Mouse (Mus musculus): ENCODE results near the gene Pigg.
"Not testable (repeated sequence)": the region's sequence is repeated elsewhere in the genome, so short reads cannot be mapped to it uniquely, and the experiment has no call there.

Pigg gene

GRCm38 (mm10) chr5:108312224-108313064 lies at the start of gene Pigg:
Gene Pigg (plus strand): TSS chr5:108312609.
- peak; percentile 74 for DNase-seq (ENCODE audit: extremely low read depth, low read depth)

- peak; percentile 86 for DNase-seq (ENCODE audit: extremely low read depth, low read depth)
These were observed 49.7 kb upstream of the Pigg start for GRCm38 (mm10) chr5:108262722-108263121.

- not testable (repeated sequence) for DNase-seq (ENCODE audit: extremely low read depth, low read depth)
These were observed 48.6 kb upstream of the Pigg start for GRCm38 (mm10) chr5:108263785-108264184.

GRCm38 (mm10) chr5:108266990-108267389 lies 45.4 kb upstream of the Pigg start:
- no peak for DNase-seq (ENCODE audit: extremely low read depth, low read depth)

- DNase-seq (ENCODE audit: extremely low read depth, low read depth) = peak; percentile 66
These were observed 44.0 kb upstream of the Pigg start, which contains the start of gene Dr1 for GRCm38 (mm10) chr5:108268127-108269062. Gene Dr1 (plus strand): TSS chr5:108268897.

- DNase-seq (ENCODE audit: extremely low read depth, low read depth) = peak; percentile 24
These were observed 43.2 kb upstream of the Pigg start for GRCm38 (mm10) chr5:108269063-108269810.

GRCm38 (mm10) chr5:108269811-108270151 lies 42.6 kb upstream of the Pigg start:
- DNase-seq (ENCODE audit: extremely low read depth, low read depth) = no peak

GRCm38 (mm10) chr5:108270415-108270814 lies 42.0 kb upstream of the Pigg start:
- peak; percentile 35 for DNase-seq (ENCODE audit: extremely low read depth, low read depth)

- not testable (repeated sequence) for DNase-seq (ENCODE audit: extremely low read depth, low read depth)
These were observed 41.1 kb upstream of the Pigg start for GRCm38 (mm10) chr5:108271345-108271744.

- DNase-seq (ENCODE audit: extremely low read depth, low read depth) = no peak
These were observed 25.5 kb upstream of the Pigg start for GRCm38 (mm10) chr5:108286957-108287356.

GRCm38 (mm10) chr5:108301567-108301966 lies 10.8 kb upstream of the Pigg start:
- DNase-seq (ENCODE audit: extremely low read depth, low read depth) = no peak

GRCm38 (mm10) chr5:108313065-108313860 lies 854 bp downstream of the Pigg start:
- DNase-seq (ENCODE audit: extremely low read depth, low read depth) = no peak

- DNase-seq (ENCODE audit: extremely low read depth, low read depth) = no peak
These were observed 18.6 kb downstream of the Pigg start for GRCm38 (mm10) chr5:108331051-108331450.

GRCm38 (mm10) chr5:108337385-108337784 lies 25.0 kb downstream of the Pigg start:
- peak; percentile 90 for DNase-seq (ENCODE audit: extremely low read depth, low read depth)

- DNase-seq (ENCODE audit: extremely low read depth, low read depth) = peak; percentile 23
These were observed 25.6 kb downstream of the Pigg start for GRCm38 (mm10) chr5:108338049-108338448.

- no peak for DNase-seq (ENCODE audit: extremely low read depth, low read depth)
These were observed 31.3 kb downstream of the Pigg start for GRCm38 (mm10) chr5:108343680-108344170.

GRCm38 (mm10) chr5:108345313-108346071 lies 33.1 kb downstream of the Pigg start:
- peak; percentile 26 for DNase-seq (ENCODE audit: extremely low read depth, low read depth)

GRCm38 (mm10) chr5:108347843-108348242 lies 35.4 kb downstream of the Pigg start:
- no peak for DNase-seq (ENCODE audit: extremely low read depth, low read depth)

GRCm38 (mm10) chr5:108349511-108350148 lies 37.2 kb downstream of the Pigg start:
- no peak for DNase-seq (ENCODE audit: extremely low read depth, low read depth)
